Mouse (Mus musculus): ENCODE measurements around the gene Gm10118. TPM values are rescaled to one million over a fixed set of nuclear protein-coding genes. Genes with fewer than 3 reads are reported as not detected.

The Gm10118 gene
- polyA plus RNA-seq (2012; rRNA removed): not detected in 2 replicates

DNA sequence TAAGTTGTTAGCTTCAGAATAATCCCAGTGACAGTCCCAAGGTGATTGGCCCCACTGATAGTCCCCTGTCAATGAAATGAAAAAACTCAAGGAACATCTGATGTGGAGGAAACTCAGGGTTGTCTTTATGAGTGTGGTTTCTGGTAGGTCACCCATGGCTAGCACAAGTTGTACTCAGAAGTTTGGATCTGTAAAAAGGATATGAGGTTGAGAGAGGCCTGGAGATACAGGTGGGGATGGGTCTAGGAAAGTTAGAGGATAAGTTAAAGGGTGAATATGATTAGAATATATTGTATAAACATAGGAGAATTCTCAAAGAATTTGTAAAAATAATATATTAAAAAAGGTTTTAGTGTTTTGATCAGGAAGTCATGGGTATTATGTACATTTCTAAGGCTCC lies at the start of gene Gm10118:
Gene Gm10118 (minus strand): TSS at position 101 of the 400 bp plus-strand sequence.
- Histone ChIP-seq H3K4me3 (ENCODE audit: insufficient read depth, low read depth, low read length) (no peak within 1 kb of the TSS), H3K4me1 (ENCODE audit: control insufficient read depth, insufficient read depth, low read length) (no peaks in the 10 kb centered on the region), H3K27me3 (replicated peaks; ENCODE audit: control insufficient read depth, insufficient read depth, low read length) (no peaks in the 10 kb centered on the region), H3K27ac (ENCODE audit: insufficient read depth, low read depth, low read length) (no peak within 1 kb of the TSS), H3K36me3 (ENCODE audit: control insufficient read depth, insufficient read depth, low read length) (no peaks in the 10 kb centered on the region)
- DNase-seq: no peak
- TF ChIP-seq CTCF (conservative IDR thresholded peaks at IDR 0.05; ENCODE audit: insufficient read depth, insufficient read length, low read depth, low read length) (no peak), POLR2A (IDR thresholded peaks at IDR 0.05; ENCODE audit: low read depth, low read length) (no peak)

DNA sequence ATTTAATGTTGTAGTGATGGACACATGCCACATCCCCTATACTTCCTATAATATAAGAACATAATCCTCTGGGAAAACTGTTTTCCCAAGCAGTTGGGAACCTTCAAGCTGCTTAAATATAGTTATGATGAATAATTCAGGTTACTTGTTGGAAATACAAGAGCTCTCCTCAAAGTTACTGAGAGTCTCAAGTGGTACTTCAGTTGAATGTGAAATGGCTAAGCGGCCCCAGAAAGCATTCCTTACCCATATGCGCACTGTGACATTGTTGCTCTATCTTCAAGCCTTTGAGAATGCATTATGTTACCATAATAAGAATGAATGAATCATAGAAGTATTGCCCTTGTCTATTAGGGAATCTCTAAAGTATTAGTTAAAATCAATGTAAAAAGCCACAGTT lies 45.1 kb upstream of the Gm10118 start:
- 93% methylated on average over 2 of the region's 2 CpGs for WGBS
- Histone ChIP-seq H3K4me3 (ENCODE audit: insufficient read depth, low read depth, low read length) (no peak overlapping the region), H3K4me1 (ENCODE audit: control insufficient read depth, insufficient read depth, low read length) (no peaks in the 10 kb centered on the region), H3K27ac (ENCODE audit: insufficient read depth, low read depth, low read length) (no peak overlapping the region), H3K36me3 (ENCODE audit: control insufficient read depth, insufficient read depth, low read length) (no peaks in the 10 kb centered on the region), H3K27me3 (replicated peaks; ENCODE audit: control insufficient read depth, insufficient read depth, low read length) (no peaks in the 10 kb centered on the region)
- DNase-seq: no peak
- TF ChIP-seq CTCF (conservative IDR thresholded peaks at IDR 0.05; ENCODE audit: insufficient read depth, insufficient read length, low read depth, low read length) (no peak), POLR2A (IDR thresholded peaks at IDR 0.05; ENCODE audit: low read depth, low read length) (no peak)

DNA sequence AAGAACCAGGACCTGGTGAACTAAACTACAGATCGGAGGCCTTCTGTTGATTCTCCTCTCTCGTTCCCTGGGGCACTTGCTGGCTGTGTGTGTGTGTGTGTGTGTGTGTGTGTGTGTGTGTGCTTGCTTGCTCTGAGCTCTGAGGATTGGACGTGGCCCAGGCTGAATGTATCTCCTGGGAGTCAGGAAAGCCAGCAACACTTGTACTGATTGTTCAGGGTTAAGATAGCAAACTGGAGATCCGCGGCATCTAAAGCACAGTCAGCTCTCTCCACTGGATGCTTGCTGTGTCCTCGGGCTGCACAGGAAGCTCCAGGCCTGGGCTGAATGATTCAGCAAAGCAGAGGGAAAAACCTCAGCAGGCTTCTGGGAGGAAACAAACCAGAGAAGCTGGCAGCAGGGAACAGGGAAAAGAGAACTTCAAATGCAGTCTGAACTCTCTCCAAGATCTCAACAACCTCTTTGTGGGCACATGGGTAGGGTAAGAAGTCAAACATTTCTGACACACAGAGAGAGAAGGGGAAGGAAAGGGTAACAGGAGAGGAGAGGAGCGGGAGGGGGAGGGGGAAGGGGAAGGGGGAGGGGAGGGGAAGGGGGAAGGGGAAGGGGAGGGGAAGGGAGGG lies 27.2 kb upstream of the Gm10118 start:
- whole genome bisulfite sequencing: 23% methylated on average over 6 of the region's 7 CpGs
- H3K4me3 ChIP-seq (ENCODE audit: insufficient read depth, low read depth, low read length): no peak overlapping the region
- H3K27me3 ChIP-seq (replicated peaks; ENCODE audit: control insufficient read depth, insufficient read depth, low read length): no peaks in the 10 kb centered on the region
- H3K36me3 ChIP-seq (ENCODE audit: control insufficient read depth, insufficient read depth, low read length): no peaks in the 10 kb centered on the region
- no peaks in the 10 kb centered on the region for H3K4me1 ChIP-seq (ENCODE audit: control insufficient read depth, insufficient read depth, low read length)
- TF ChIP-seq POLR2A (IDR thresholded peaks at IDR 0.05; ENCODE audit: low read depth, low read length) (no peak), CTCF (conservative IDR thresholded peaks at IDR 0.05; ENCODE audit: insufficient read depth, insufficient read length, low read depth, low read length) (no peak)
- DNase-seq: peak; percentile 1
- no peak overlapping the region for H3K27ac ChIP-seq (ENCODE audit: insufficient read depth, low read depth, low read length)

DNA sequence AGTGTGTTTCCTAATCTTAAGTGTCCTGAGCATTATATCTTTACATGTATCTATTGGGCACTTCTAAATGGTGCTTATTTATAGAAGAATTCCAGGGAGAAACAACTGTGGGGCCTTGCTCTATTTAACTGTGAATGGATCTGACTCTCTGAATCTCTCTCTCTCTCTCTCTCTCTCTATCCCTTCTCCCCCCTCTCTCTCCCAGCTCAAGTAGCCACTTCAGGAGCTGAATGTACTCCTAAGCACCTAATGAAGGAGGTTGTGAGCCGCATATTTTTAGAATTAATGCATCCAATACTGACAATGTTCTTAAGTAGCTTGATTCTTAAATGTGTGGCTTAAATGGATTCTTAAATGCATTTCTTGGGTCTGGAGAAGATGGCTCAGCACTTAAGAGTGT lies 24.2 kb upstream of the Gm10118 start:
- WGBS: 81% methylated on average over 1 of the region's 1 CpGs
- Histone ChIP-seq H3K27ac (ENCODE audit: insufficient read depth, low read depth, low read length) (no peak overlapping the region), H3K36me3 (ENCODE audit: control insufficient read depth, insufficient read depth, low read length) (no peaks in the 10 kb centered on the region), H3K27me3 (replicated peaks; ENCODE audit: control insufficient read depth, insufficient read depth, low read length) (no peaks in the 10 kb centered on the region), H3K4me1 (ENCODE audit: control insufficient read depth, insufficient read depth, low read length) (no peaks in the 10 kb centered on the region), H3K4me3 (ENCODE audit: insufficient read depth, low read depth, low read length) (no peak overlapping the region)
- DNase-seq: no peak
- TF ChIP-seq POLR2A (IDR thresholded peaks at IDR 0.05; ENCODE audit: low read depth, low read length) (no peak), CTCF (conservative IDR thresholded peaks at IDR 0.05; ENCODE audit: insufficient read depth, insufficient read length, low read depth, low read length) (no peak)

DNA sequence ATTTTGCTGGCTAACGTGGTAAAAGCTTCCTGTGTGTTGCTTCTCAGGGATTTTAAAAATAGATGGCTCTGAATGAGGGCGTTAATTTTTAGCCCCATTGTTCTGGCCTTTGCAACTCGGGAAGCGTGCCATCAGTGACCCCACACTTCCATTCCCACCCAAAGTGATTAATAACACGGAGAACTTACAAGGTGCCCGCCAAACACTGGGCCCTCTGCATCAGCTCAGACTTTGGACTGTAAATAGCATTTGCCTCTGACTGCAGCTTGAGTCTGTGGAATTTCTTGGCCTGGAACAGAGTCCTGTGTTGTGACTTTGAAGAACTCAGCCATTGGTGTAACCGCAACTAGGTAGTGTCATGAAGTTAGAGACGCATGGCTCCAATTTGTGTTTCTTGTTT lies 23.6 kb upstream of the Gm10118 start:
- TF ChIP-seq CTCF (conservative IDR thresholded peaks at IDR 0.05; ENCODE audit: insufficient read depth, insufficient read length, low read depth, low read length) (no peak), POLR2A (IDR thresholded peaks at IDR 0.05; ENCODE audit: low read depth, low read length) (no peak)
- no peak overlapping the region for H3K4me3 ChIP-seq (ENCODE audit: insufficient read depth, low read depth, low read length)
- no peaks in the 10 kb centered on the region for H3K36me3 ChIP-seq (ENCODE audit: control insufficient read depth, insufficient read depth, low read length)
- H3K4me1 ChIP-seq (ENCODE audit: control insufficient read depth, insufficient read depth, low read length): no peaks in the 10 kb centered on the region
- H3K27me3 ChIP-seq (replicated peaks; ENCODE audit: control insufficient read depth, insufficient read depth, low read length): no peaks in the 10 kb centered on the region
- peak; percentile 47 for DNase-seq
- no peak overlapping the region for H3K27ac ChIP-seq (ENCODE audit: insufficient read depth, low read depth, low read length)
- WGBS: 25% methylated on average over 8 of the region's 8 CpGs

DNA sequence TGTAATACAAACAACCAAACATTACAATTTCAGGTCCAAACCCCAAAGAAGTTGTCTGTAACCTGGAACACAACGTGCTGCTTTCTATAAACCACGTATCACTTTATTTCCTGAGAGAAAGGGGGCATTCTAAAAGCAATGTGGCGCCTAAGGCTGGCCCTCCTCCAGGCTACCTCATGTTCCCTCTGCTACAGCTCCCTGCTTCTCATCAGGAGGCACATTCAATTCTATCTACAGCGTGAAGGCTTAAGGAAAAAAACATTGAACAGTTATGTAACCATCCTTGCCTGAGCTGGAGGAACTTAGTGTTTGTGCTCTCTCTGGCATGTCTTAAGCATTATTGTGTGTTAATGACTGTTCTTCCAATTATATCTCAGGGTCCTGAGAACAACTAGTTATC lies 20.0 kb upstream of the Gm10118 start:
- H3K36me3 ChIP-seq (ENCODE audit: control insufficient read depth, insufficient read depth, low read length): no peaks in the 10 kb centered on the region
- 85% methylated on average over 4 of the region's 4 CpGs for WGBS
- no peak overlapping the region for H3K27ac ChIP-seq (ENCODE audit: insufficient read depth, low read depth, low read length)
- TF ChIP-seq CTCF (conservative IDR thresholded peaks at IDR 0.05; ENCODE audit: insufficient read depth, insufficient read length, low read depth, low read length) (no peak), POLR2A (IDR thresholded peaks at IDR 0.05; ENCODE audit: low read depth, low read length) (no peak)
- no peaks in the 10 kb centered on the region for H3K27me3 ChIP-seq (replicated peaks; ENCODE audit: control insufficient read depth, insufficient read depth, low read length)
- no peak overlapping the region for H3K4me3 ChIP-seq (ENCODE audit: insufficient read depth, low read depth, low read length)
- no peak for DNase-seq
- H3K4me1 ChIP-seq (ENCODE audit: control insufficient read depth, insufficient read depth, low read length): no peaks in the 10 kb centered on the region

DNA sequence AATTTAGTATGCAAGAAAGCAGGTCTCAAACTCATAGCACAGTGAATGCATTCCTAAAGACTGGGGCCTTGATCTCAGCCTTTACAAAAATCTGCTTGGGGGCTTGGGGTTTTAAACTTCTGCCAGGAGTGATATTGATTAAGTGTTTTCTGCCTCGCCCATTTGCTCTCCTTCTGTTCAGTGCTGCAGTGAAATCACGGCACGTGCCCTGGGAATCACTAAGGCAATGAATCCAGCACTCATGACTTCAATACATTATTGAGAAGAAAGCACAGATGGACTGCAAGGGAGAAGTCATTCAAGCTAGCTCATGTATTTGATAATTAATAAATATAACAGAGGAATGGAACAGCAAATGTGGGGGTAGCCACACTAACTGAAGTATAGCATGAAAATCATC lies 18.3 kb upstream of the Gm10118 start:
- no peak for DNase-seq
- TF ChIP-seq POLR2A (IDR thresholded peaks at IDR 0.05; ENCODE audit: low read depth, low read length): no peak
- TF ChIP-seq CTCF (conservative IDR thresholded peaks at IDR 0.05; ENCODE audit: insufficient read depth, insufficient read length, low read depth, low read length): no peak
- WGBS: 83% methylated on average over 3 of the region's 3 CpGs
- no peak overlapping the region for H3K4me3 ChIP-seq (ENCODE audit: insufficient read depth, low read depth, low read length)
- H3K27ac ChIP-seq (ENCODE audit: insufficient read depth, low read depth, low read length): no peak overlapping the region
- H3K36me3 ChIP-seq (ENCODE audit: control insufficient read depth, insufficient read depth, low read length): no peaks in the 10 kb centered on the region
- no peaks in the 10 kb centered on the region for H3K4me1 ChIP-seq (ENCODE audit: control insufficient read depth, insufficient read depth, low read length)
- H3K27me3 ChIP-seq (replicated peaks; ENCODE audit: control insufficient read depth, insufficient read depth, low read length): no peaks in the 10 kb centered on the region
